Mouse (Mus musculus) ES-CJ7 (cell line): ENCODE results near the gene Plppr2.

Source experiments
- DNase-seq: peaks from one replicate; pipeline ENCODE4 v3.0.0; 2011; ENCODE audit warnings: low read depth, low spot score

Plppr2 gene

GRCm38 (mm10) chr9:21936692-21937570, at the start of gene Plppr2:
Gene Plppr2 (plus strand): TSS chr9:21937033.
- DNase-seq: peak; percentile 99

GRCm38 (mm10) chr9:21889229-21889628, 47.6 kb upstream of the Plppr2 start:
- DNase-seq: no peak

- peak; percentile 82 for DNase-seq
Observed at GRCm38 (mm10) chr9:21901223-21901820, 35.5 kb upstream of the Plppr2 start.

- DNase-seq: no peak
Observed at GRCm38 (mm10) chr9:21904031-21904430, 32.8 kb upstream of the Plppr2 start.

- no peak for DNase-seq
Observed at GRCm38 (mm10) chr9:21908216-21908615, 28.6 kb upstream of the Plppr2 start.

GRCm38 (mm10) chr9:21909474-21910223, 27.2 kb upstream of the Plppr2 start:
- no peak for DNase-seq

- DNase-seq: no peak
Observed at GRCm38 (mm10) chr9:21916851-21917492, 19.9 kb upstream of the Plppr2 start.

GRCm38 (mm10) chr9:21917493-21918034, 19.3 kb upstream of the Plppr2 start:
- no peak for DNase-seq

- peak; percentile 99 for DNase-seq
Observed at GRCm38 (mm10) chr9:21918035-21918592, 18.7 kb upstream of the Plppr2 start, which contains the start of gene Rab3d. Gene Rab3d (minus strand): TSS chr9:21918192.

GRCm38 (mm10) chr9:21918692-21919384, 18.0 kb upstream of the Plppr2 start:
- DNase-seq: no peak

- DNase-seq: no peak
Observed at GRCm38 (mm10) chr9:21923036-21923435, 13.8 kb upstream of the Plppr2 start.

GRCm38 (mm10) chr9:21923490-21924098, 13.2 kb upstream of the Plppr2 start:
- no peak for DNase-seq

- DNase-seq: no peak
Observed at GRCm38 (mm10) chr9:21924099-21924493, 12.7 kb upstream of the Plppr2 start.

- no peak for DNase-seq
Observed at GRCm38 (mm10) chr9:21925034-21925433, 11.8 kb upstream of the Plppr2 start.

GRCm38 (mm10) chr9:21925506-21925905, 11.3 kb upstream of the Plppr2 start:
- no peak for DNase-seq

- DNase-seq: no peak
Observed at GRCm38 (mm10) chr9:21926155-21926554, 10.7 kb upstream of the Plppr2 start.

GRCm38 (mm10) chr9:21926784-21927183, 10.0 kb upstream of the Plppr2 start:
- DNase-seq: no peak

- DNase-seq: peak; percentile 99
Observed at GRCm38 (mm10) chr9:21927208-21927753, 9.6 kb upstream of the Plppr2 start, which contains the start of the genes Ccdc159 and Tmem205. Gene Ccdc159 (plus strand): TSS chr9:21927471. Gene Tmem205 (minus strand): TSS chr9:21927556.

- no peak for DNase-seq
Observed at GRCm38 (mm10) chr9:21929208-21929607, 7.6 kb upstream of the Plppr2 start.

GRCm38 (mm10) chr9:21932006-21932405, 4.8 kb upstream of the Plppr2 start:
- no peak for DNase-seq
